Mouse (Mus musculus): ENCODE data around the gene Olfr99.
"Not testable (repeated sequence)": the region's sequence is repeated elsewhere in the genome, so short reads cannot be mapped to it uniquely, and the experiment has no call there.

The Olfr99 gene

DNA sequence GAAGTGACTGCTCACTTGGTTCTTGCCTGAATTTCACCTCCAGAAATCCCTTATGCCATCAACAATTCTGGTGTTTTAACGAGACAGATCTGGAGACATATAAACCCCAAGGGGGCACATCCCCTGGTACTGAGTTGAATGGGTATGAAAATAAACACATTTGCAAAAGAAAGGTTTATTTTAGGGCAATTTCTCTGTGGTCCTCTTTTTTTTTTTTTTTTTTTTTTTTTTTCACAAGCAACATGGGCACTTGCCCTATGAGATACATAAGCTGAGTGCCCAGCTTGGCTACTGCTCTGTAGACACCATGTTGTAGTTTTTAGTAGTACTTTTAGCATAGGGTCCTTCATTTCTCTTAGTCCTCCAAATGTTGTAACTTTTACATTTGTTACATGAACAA is at the start of gene Olfr99:
Gene Olfr99 (minus strand): TSS at position 101 of the 400 bp plus-strand sequence.
- DNase-seq (ENCODE audit: low spot score in 2 of 2): no peak

GRCm38 (mm10) chr17:37316954-37317353 is 33.7 kb upstream of the Olfr99 start, which contains the start of gene Olfr102:
Gene Olfr102, minus strand, starts transcription at chr17:37317054.
- no peak for DNase-seq (ENCODE audit: low spot score in 2 of 2)

GRCm38 (mm10) chr17:37310146-37310699 is 27.0 kb upstream of the Olfr99 start:
- no peak for DNase-seq (ENCODE audit: low spot score in 2 of 2)

GRCm38 (mm10) chr17:37308483-37308882 is 25.2 kb upstream of the Olfr99 start:
- peak in 1 of 2 experiments; percentile 18 for DNase-seq (ENCODE audit: low spot score in 2 of 2)

DNA sequence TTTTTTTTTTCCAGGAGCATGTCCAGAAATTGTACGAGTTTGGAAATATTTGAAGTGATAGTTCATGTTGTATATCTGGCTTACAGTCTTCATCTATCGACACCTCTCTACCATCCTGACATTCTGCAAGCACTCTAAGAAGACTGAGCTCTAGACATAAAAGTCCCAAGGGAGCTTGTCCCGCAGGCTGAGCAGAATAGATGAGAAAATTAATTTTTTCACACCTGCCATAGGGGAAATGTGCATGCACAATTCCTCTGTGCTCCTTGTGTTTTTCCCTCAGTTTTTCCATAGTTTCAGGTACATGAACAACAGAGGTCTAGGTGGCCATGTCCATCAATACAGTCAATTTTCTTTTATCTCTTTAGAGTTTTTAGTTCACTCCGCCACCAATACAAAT is 21.0 kb upstream of the Olfr99 start, which contains the start of gene Olfr101:
Gene Olfr101 (minus strand): TSS at position 101 of the 400 bp plus-strand sequence.
- DNase-seq (ENCODE audit: low spot score in 2 of 2): no peak

GRCm38 (mm10) chr17:37280331-37280730 is 2.9 kb downstream of the Olfr99 start:
- DNase-seq (ENCODE audit: low spot score in 2 of 2): no peak

DNA sequence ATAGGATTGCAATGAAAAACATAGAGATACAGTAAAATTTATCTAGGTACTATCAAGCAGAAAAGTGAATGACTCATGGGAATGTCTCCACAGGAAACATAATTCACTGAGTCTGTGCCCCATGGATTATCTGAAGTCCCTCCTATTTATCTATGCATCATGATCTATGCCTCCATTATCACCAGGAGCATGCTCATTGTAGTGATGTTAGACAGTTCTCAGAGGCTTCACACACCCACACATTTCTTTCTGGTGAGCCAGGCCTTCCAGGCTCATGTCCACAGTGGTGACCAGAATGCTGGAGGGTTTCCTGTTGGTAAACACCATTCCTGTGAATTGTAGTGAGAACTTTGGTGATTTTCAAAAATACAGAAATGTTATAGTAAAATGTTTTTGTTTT is 6.7 kb downstream of the Olfr99 start:
- no peak for DNase-seq (ENCODE audit: low spot score in 2 of 2)

GRCm38 (mm10) chr17:37275626-37276248 is 7.5 kb downstream of the Olfr99 start:
- DNase-seq (ENCODE audit: low spot score in 2 of 2): no peak

DNA sequence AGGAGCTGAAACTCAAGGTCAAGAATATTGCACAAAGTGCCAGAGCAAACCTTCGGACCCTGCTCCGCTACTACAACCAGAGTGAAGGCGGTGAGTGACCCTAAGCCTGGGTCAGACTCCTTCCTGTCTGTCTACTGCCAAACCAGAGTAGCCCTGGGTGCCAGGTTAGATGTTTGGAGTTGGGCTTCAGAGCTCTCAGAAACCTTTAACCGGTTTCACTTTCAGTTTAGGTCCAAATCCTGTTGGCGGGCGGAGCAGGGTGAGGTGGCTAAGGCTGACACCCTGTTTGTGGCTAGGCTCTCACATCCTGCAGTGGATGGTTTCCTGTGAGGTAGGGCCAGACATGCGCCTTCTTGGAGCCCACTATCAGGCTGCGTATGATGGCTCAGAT is 12.6 kb downstream of the Olfr99 start:
- peak; percentile 19 to 21 for DNase-seq (ENCODE audit: low spot score in 2 of 2)

DNA sequence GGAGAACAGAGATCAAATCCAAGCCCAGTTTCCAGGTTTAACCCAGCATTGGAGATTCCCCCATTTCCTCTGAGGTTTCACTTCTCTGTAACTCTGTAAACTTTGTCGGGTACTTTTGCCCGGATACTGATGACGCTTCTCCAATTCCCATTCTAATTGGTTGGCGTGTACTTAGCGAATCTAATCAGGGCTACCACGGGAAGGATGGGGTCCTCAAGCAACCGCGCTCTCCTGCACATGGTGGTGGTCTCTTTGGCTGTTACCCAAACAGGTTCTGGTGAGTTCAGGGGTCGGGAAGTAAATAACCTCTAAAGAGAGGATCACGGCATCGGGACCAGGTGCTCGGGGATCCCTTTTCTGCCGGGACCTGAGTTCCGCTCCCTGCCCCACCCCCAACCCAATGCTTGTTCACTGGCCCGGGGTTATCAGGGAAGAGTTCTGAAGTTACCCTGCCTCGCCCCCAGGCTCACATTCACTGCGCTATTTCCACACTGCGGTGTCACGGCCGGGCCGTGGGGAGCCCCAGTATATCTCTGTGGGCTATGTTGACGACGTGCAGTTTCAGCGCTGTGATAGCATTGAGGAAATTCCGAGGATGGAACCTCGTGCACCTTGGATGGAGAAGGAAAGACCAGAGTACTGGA is 13.1 kb downstream of the Olfr99 start, which contains the start of gene H2-M3:
Gene H2-M3 (plus strand): TSS at position 163 of the 644 bp plus-strand sequence.
- DNase-seq (ENCODE audit: low spot score in 2 of 2): peak; percentile 92 to 94

DNA sequence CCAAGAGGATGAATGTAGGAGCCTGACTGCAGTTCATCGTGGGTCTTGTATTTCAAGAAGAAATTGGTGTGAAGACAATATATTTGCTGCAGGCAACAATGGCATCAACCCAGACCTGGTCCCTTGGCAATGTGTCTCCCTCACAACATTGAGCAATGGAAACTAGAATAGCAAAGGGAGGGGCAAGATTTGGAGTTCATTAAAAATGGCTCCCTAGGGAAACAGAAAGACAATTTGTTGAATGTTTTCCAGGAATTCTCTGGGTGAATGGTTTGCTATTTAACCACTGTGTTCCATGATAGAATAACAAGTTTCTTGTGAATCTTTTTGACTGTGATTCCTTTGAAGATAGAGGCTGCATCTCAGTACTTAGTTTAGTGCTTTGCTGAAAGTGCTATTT is 19.6 kb downstream of the Olfr99 start, which contains the start of gene Olfr98:
Gene Olfr98 (minus strand): TSS at position 124 of the 400 bp plus-strand sequence.
- DNase-seq (ENCODE audit: low spot score in 2 of 2): no peak

DNA sequence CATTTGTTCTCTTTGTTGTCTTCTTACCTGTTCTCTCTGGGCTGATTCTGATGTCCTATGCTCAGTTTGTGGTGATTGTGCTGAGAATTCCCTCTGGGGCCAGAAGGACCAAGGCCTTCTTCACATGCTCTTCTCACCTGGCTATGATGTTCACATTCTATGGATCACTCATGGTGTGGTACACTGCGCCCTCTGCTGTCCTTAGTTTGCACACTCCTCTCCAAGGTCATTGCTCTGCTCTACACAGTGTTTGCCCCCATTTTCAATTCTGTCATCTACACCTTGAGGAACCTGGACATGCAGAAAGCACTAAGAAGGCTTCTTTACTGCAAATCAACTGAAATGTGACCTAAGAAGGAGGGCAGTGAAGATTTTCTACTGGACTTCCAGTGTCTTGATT is 32.7 kb downstream of the Olfr99 start:
- no peak for DNase-seq (ENCODE audit: low spot score in 2 of 2)

- no peak for DNase-seq (ENCODE audit: low spot score in 2 of 2)
Measured at GRCm38 (mm10) chr17:37249460-37249859, 33.8 kb downstream of the Olfr99 start.

GRCm38 (mm10) chr17:37246715-37247114 is 36.5 kb downstream of the Olfr99 start:
- DNase-seq (ENCODE audit: low spot score in 2 of 2): peak; percentile 38 to 58

DNA sequence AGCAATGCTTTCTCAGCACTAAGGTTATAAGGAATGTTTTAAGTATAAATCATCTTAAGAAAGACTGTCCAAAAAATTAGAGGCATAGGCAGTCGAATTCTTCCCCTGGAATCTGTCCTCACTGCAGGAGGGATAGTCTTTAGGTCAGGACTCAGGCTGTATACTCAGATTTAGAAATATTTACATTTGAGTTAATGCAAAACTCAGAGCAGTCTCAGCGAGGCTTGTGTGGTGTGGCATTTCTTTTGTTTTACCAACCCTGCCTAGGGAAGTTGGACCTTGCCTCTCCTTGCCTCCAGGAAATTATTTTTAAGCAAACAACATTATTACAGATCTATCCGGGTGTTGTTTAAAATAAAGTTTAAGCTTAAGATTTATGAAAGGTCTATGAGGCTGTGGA is 41.1 kb downstream of the Olfr99 start:
- no peak for DNase-seq (ENCODE audit: low spot score in 2 of 2)

GRCm38 (mm10) chr17:37237230-37237629 is 46.0 kb downstream of the Olfr99 start, which contains the start of gene Olfr97:
Gene Olfr97, minus strand, starts transcription at chr17:37237330.
- DNase-seq (ENCODE audit: low spot score in 2 of 2): not testable (repeated sequence)
